Mouse (Mus musculus) C2C12 (cell line): ENCODE measurements at regions not wholly inside any gene's neighbourhood (a gene's known extent, or its start where the extent isn't known, plus 50 kb on each side); places are given as distances from the start of the nearest gene placed in this dataset.

Experiments used
- CEBPB ChIP-seq: IDR thresholded peaks from one replicate; pipeline ENCODE4 v1.6.1; 2011; ENCODE audit warnings: low read depth, mild to moderate bottlenecking, control low read depth, moderate library complexity
- CTCF ChIP-seq: IDR thresholded peaks from one replicate; pipeline ENCODE4 v1.5.1; 2011; ENCODE audit not compliant: control insufficient read depth, insufficient read depth, insufficient read length
- FOSL1 ChIP-seq: IDR thresholded peaks from one replicate; pipeline ENCODE4 v1.8.0; 2011; ENCODE audit warnings: mild to moderate bottlenecking, low read length; ENCODE audit not compliant: poor library complexity, insufficient read depth, severe bottlenecking
- MAX ChIP-seq: IDR thresholded peaks from one replicate; pipeline ENCODE4 v1.6.1; 2011; ENCODE audit warnings: mild to moderate bottlenecking, control low read depth
- MYOD1 ChIP-seq: IDR thresholded peaks from one replicate; pipeline ENCODE4 v1.6.1; 2011; ENCODE audit warnings: low read depth; ENCODE audit not compliant: control insufficient read depth, insufficient read length
- USF1 ChIP-seq: IDR thresholded peaks from one replicate; pipeline ENCODE4 v1.6.1; 2011; ENCODE audit warnings: low read depth, mild to moderate bottlenecking, control low read depth, moderate library complexity

DNA sequence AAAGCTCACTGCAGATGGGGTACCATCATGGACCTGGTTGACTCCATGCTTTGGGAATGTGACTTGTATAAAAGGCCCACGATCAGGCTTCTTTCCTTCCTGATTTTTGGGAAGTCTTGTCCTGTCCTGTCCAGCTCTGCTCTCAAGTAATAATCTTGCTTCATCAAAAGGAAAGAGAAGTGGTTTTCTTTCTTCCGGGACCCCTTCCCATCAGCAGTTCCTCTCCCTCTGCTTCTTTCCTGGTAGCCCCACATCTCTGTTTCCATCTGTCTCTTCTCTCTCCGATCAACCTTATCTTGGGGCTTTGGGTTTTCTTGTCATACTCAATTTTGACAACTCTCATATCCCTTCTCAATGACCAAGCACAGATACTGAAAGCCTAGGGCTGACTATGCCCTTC is 1301.4 kb upstream of the A1bg start:
- TF ChIP-seq CTCF (no peak), CEBPB (no peak), USF1 (no peak), MAX (no peak), FOSL1 (no peak), MYOD1 (no peak)
